Comparison of ENCODE assay signal across 24 mouse cellular contexts in genomic region chr4:144567752-144568151, GRCm38 (mm10). TPM values are rescaled to one million over a fixed set of nuclear protein-coding genes. Genes with fewer than 3 reads are reported as not detected.
"Had no signal": no experiment of that assay in that cellular context is flagged by ENCODE, and none has a peak within 500 bp of the region (broad histone marks: within the 10 kb centered on the region; RNA-seq: fewer than 3 reads in every experiment).

No protein-coding gene starts in this region.

- H3K36me3 ChIP-seq: neural tube, embryonic 12.5 days; neural tube, embryonic 13.5 days; neural tube, embryonic 15.5 days; stomach, embryonic 15.5 days had no signal

- DNase-seq: retina, postnatal 1 day; right cerebral cortex, adult 18-20 months; right cerebral cortex, postnatal 14 days; right cerebral cortex, postnatal 25 days; right cerebral cortex, postnatal 4 days; spleen, adult 18-20 months; thymus, adult 18-20 months; thymus, adult 2 months; thymus, postnatal 14 days; thymus, postnatal 25 days; thymus, postnatal 36 days had no signal

- H3K27me3 ChIP-seq: neural tube, embryonic 12.5 days; neural tube, embryonic 13.5 days; neural tube, embryonic 15.5 days; stomach, embryonic 15.5 days had no signal

- H3K4me1 ChIP-seq: neural tube, embryonic 12.5 days; neural tube, embryonic 13.5 days; neural tube, embryonic 15.5 days; stomach, embryonic 15.5 days had no signal

- H3K9me3 ChIP-seq: stomach, embryonic 15.5 days had no signal

- H3K4me3 ChIP-seq: neural tube, embryonic 12.5 days; neural tube, embryonic 13.5 days; neural tube, embryonic 15.5 days; stomach, embryonic 15.5 days had no signal

- H3K27ac ChIP-seq: neural tube, embryonic 12.5 days; neural tube, embryonic 13.5 days; neural tube, embryonic 15.5 days; stomach, embryonic 15.5 days; stomach, postnatal 0 days had no signal

RNA-seq across cellular contexts. Expression of gene Gm13124, which starts 2.8 kb away (rescaled TPM):
- polyA plus RNA-seq: neural tube, embryonic 12.5 days; neural tube, embryonic 13.5 days; neural tube, embryonic 14.5 days; neural tube, embryonic 15.5 days; small intestine, adult 2 months; spleen, adult 2 months; stomach, embryonic 14.5 days; stomach, embryonic 15.5 days; stomach, embryonic 16.5 days; stomach, postnatal 0 days; thymus, adult 2 months; thymus, postnatal 0 days; urinary bladder, adult 2 months had no signal

RNA-seq across cellular contexts. Expression of gene Aadacl4, which starts 45.8 kb away (rescaled TPM):
- polyA plus RNA-seq: neural tube, embryonic 12.5 days; neural tube, embryonic 13.5 days; neural tube, embryonic 14.5 days; neural tube, embryonic 15.5 days; small intestine, adult 2 months; spleen, adult 2 months; stomach, embryonic 14.5 days; stomach, embryonic 15.5 days; stomach, embryonic 16.5 days; stomach, postnatal 0 days; testis, adult 2 months; thymus, adult 2 months; thymus, postnatal 0 days; urinary bladder, adult 2 months had no signal

RNA-seq across cellular contexts. Expression of gene 9430007A20Rik, which starts 48.1 kb away (rescaled TPM):
- polyA plus RNA-seq: neural tube, embryonic 12.5 days; neural tube, embryonic 13.5 days; neural tube, embryonic 14.5 days; neural tube, embryonic 15.5 days; small intestine, adult 2 months; spleen, adult 2 months; stomach, embryonic 14.5 days; stomach, embryonic 15.5 days; stomach, embryonic 16.5 days; stomach, postnatal 0 days; testis, adult 2 months; thymus, adult 2 months; thymus, postnatal 0 days; urinary bladder, adult 2 months had no signal
